Mouse (Mus musculus) liver, embryonic 11.5 days (tissue): ENCODE results near the gene 1700010B08Rik. TPM values are rescaled to one million over a fixed set of nuclear protein-coding genes. Genes with fewer than 3 reads are reported as not detected.
"Not testable (repeated sequence)": the region's sequence is repeated elsewhere in the genome, so short reads cannot be mapped to it uniquely, and the experiment has no call there.

ENCODE experiments used
- ATAC-seq: fragments of 200-750 bp; cut with Nextera tagmentation; replicated peaks from 2 replicates; pipeline ENCODE4 v1.8.0; 2017; ENCODE audit warnings: moderate number of reproducible peaks, mild to moderate bottlenecking, moderate TSS enrichment, moderate library complexity; ENCODE audit not compliant: low FRiP score
- DNase-seq: peaks from one replicate; pipeline ENCODE4 v3.0.0-alpha.2; 2017; ENCODE audit warnings: low spot score
- H3K27ac ChIP-seq: fragments of 300-500 bp; sonication (generic); 2 replicates; pipeline ENCODE4 v1.5.1; 2014; ENCODE audit warnings: mild to moderate bottlenecking, low read depth, low read length, control low read depth
- H3K27me3 ChIP-seq: fragments of 300-500 bp; sonication (generic); replicated peaks from 2 replicates; pipeline ENCODE4 v1.6.1; 2014; ENCODE audit warnings: low read length, mixed read lengths; ENCODE audit not compliant: control insufficient read depth, insufficient read depth
- H3K36me3 ChIP-seq: fragments of 300-500 bp; sonication (generic); 2 replicates; pipeline ENCODE4 v1.6.1; 2014; ENCODE audit warnings: mild to moderate bottlenecking, low read length, moderate library complexity, mixed read lengths; ENCODE audit not compliant: control insufficient read depth, insufficient read depth
- H3K4me1 ChIP-seq: fragments of 300-500 bp; sonication (generic); replicated peaks from 2 replicates; pipeline ENCODE4 v1.6.1; 2014; ENCODE audit warnings: low read length, mixed read lengths; ENCODE audit not compliant: control insufficient read depth, insufficient read depth
- H3K4me2 ChIP-seq: fragments of 300-500 bp; sonication (generic); 2 replicates; pipeline ENCODE4 v1.6.1; 2014; ENCODE audit warnings: mild to moderate bottlenecking, control low read depth, moderate library complexity
- H3K4me3 ChIP-seq: fragments of 300-500 bp; sonication (generic); 2 replicates; pipeline ENCODE4 v1.5.1; 2014; ENCODE audit warnings: low read depth, low read length, control low read depth
- H3K9ac ChIP-seq: fragments of 300-500 bp; sonication (generic); 2 replicates; pipeline ENCODE4 v1.6.1; 2014; ENCODE audit warnings: low read depth, low read length, control low read depth
- H3K9me3 ChIP-seq: fragments of 300-500 bp; sonication (generic); 2 replicates; pipeline ENCODE4 v1.6.1; 2016; ENCODE audit warnings: low read length, inconsistent platforms, mixed read lengths; ENCODE audit not compliant: control insufficient read depth
- WGBS: fragments of 180-500 bp; shearing (Covaris S2); extraction: QIAGEN DNeasy Blood & Tissue Kit; methylation state at CpG from one replicate; pipeline ENCODE4 v1.1.7; 2014; 5-methylcytosine and 5-hydroxymethylcytosine counted together
- polyA plus RNA-seq: library from polyadenylated mRNA; unstranded; fragments of >200 nt; fragmentation: Nextera tagmentation; extraction: Ambion mirVana; gene quantifications from 2 replicates; pipeline ENCODE4 v1.2.1, GENCODE M21; 2014

Gene 1700010B08Rik
- polyA plus RNA-seq, 1 experiment from 2014 or later: not detected

GRCm38 (mm10) chr2:173689835-173690234, 29.4 kb upstream of the 1700010B08Rik start:
- H3K4me1 ChIP-seq: no peaks in the 10 kb centered on the region
- ATAC-seq: no peak

GRCm38 (mm10) chr2:173691748-173692147, 27.5 kb upstream of the 1700010B08Rik start:
- WGBS: 93% methylated on average over 6 of the region's 6 CpGs
- no peak overlapping the region for H3K4me2 ChIP-seq
- H3K36me3 ChIP-seq: peaks cover 15% of the 10 kb centered on the region
- no peaks in the 10 kb centered on the region for H3K4me1 ChIP-seq
- no peaks in the 10 kb centered on the region for H3K9me3 ChIP-seq
- no peak overlapping the region for H3K4me3 ChIP-seq
- DNase-seq (no peak), ATAC-seq (no peak)
- H3K27ac ChIP-seq: no peak overlapping the region
- no peaks in the 10 kb centered on the region for H3K27me3 ChIP-seq
- no peak overlapping the region for H3K9ac ChIP-seq

More at GRCm38 (mm10) chr2:173689835-173690234, 29.4 kb upstream of the 1700010B08Rik start:
- H3K9me3 ChIP-seq: no peaks in the 10 kb centered on the region
- H3K36me3 ChIP-seq: peaks cover 12% of the 10 kb centered on the region
- H3K27me3 ChIP-seq: no peaks in the 10 kb centered on the region
- H3K4me3 ChIP-seq: no peak overlapping the region
- H3K9ac ChIP-seq: no peak overlapping the region
- no peak overlapping the region for H3K4me2 ChIP-seq
- no peak for DNase-seq
- H3K27ac ChIP-seq: no peak overlapping the region

- Histone ChIP-seq H3K4me2 (no peak overlapping the region), H3K9ac (no peak overlapping the region), H3K4me3 (no peak overlapping the region), H3K9me3 (no peaks in the 10 kb centered on the region), H3K27me3 (no peaks in the 10 kb centered on the region), H3K36me3 (peaks cover 21% of the 10 kb centered on the region), H3K4me1 (no peaks in the 10 kb centered on the region), H3K27ac (no peak overlapping the region)
- DNase-seq (no peak), ATAC-seq (no peak)
- 91% methylated on average over 2 of the region's 2 CpGs for WGBS
These were observed 26.5 kb upstream of the 1700010B08Rik start for GRCm38 (mm10) chr2:173692693-173693092.

- Histone ChIP-seq H3K4me3 (no peak overlapping the region), H3K4me2 (no peak overlapping the region), H3K36me3 (peaks cover 27% of the 10 kb centered on the region; the same call in 1 of the 2 replicates), H3K9ac (no peak overlapping the region), H3K27me3 (no peaks in the 10 kb centered on the region), H3K4me1 (no peaks in the 10 kb centered on the region), H3K9me3 (no peaks in the 10 kb centered on the region), H3K27ac (no peak overlapping the region)
- 79% methylated on average over 3 of the region's 3 CpGs for WGBS
- ATAC-seq: no peak
- no peak for DNase-seq
These were observed 20.4 kb upstream of the 1700010B08Rik start for GRCm38 (mm10) chr2:173698850-173699249.

GRCm38 (mm10) chr2:173702096-173702866, 16.9 kb upstream of the 1700010B08Rik start:
- WGBS: 75% methylated on average over 16 of the region's 16 CpGs
- H3K9me3 ChIP-seq: no peaks in the 10 kb centered on the region
- H3K9ac ChIP-seq: no peak overlapping the region
- no peak overlapping the region for H3K4me3 ChIP-seq
- H3K4me2 ChIP-seq: no peak overlapping the region
- peaks cover 20% of the 10 kb centered on the region; the same call in 1 of the 2 replicates for H3K36me3 ChIP-seq
- no peaks in the 10 kb centered on the region for H3K4me1 ChIP-seq
- no peaks in the 10 kb centered on the region for H3K27me3 ChIP-seq
- DNase-seq (no peak), ATAC-seq (0 out of 2 replicates have a peak, but pooled peaks have one; percentile 12)
- H3K27ac ChIP-seq: no peak overlapping the region; the same call in 1 of the 2 replicates

- no peak for ATAC-seq
- Histone ChIP-seq H3K27ac (no peak overlapping the region), H3K9ac (no peak overlapping the region), H3K4me1 (no peaks in the 10 kb centered on the region), H3K4me2 (no peak overlapping the region), H3K36me3 (peaks cover 21% of the 10 kb centered on the region; the same call in 1 of the 2 replicates), H3K27me3 (no peaks in the 10 kb centered on the region), H3K4me3 (no peak overlapping the region), H3K9me3 (no peaks in the 10 kb centered on the region)
- WGBS: 84% methylated on average over 12 of the region's 12 CpGs
- no peak for DNase-seq
These were observed 16.4 kb upstream of the 1700010B08Rik start for GRCm38 (mm10) chr2:173702867-173703237.

- Histone ChIP-seq H3K27me3 (no peaks in the 10 kb centered on the region), H3K4me1 (no peaks in the 10 kb centered on the region), H3K4me3 (no peak overlapping the region), H3K9me3 (no peaks in the 10 kb centered on the region), H3K36me3 (peaks cover 13% of the 10 kb centered on the region; the same call in 1 of the 2 replicates), H3K4me2 (no peak overlapping the region), H3K9ac (no peak overlapping the region), H3K27ac (no peak overlapping the region)
- 87% methylated on average over 15 of the region's 15 CpGs for WGBS
- DNase-seq (no peak), ATAC-seq (no peak)
These were observed 13.2 kb upstream of the 1700010B08Rik start for GRCm38 (mm10) chr2:173705827-173706551.

GRCm38 (mm10) chr2:173707626-173708025, 11.6 kb upstream of the 1700010B08Rik start:
- not testable (repeated sequence) for H3K4me1 ChIP-seq, H3K9ac ChIP-seq, ATAC-seq, H3K4me3 ChIP-seq, H3K27ac ChIP-seq, DNase-seq, H3K27me3 ChIP-seq, H3K36me3 ChIP-seq, H3K4me2 ChIP-seq, H3K9me3 ChIP-seq
